Mouse (Mus musculus) forebrain, postnatal 0 days (tissue): ENCODE data around the gene Ankrd7. TPM values are rescaled to one million over a fixed set of nuclear protein-coding genes. Genes with fewer than 3 reads are reported as not detected.

Experiments used
- ATAC-seq: fragments of 200-750 bp; cut with Nextera tagmentation; 2 replicates; pipeline ENCODE4 v1.8.0; 2017; ENCODE audit warnings: mild to moderate bottlenecking, moderate library complexity
- DNase-seq: peaks from one replicate; pipeline ENCODE4 v3.0.0-alpha.2; 2015
- H3K27ac ChIP-seq: fragments of 300-500 bp; sonication (generic); 2 replicates; pipeline ENCODE4 v1.5.1; 2014; ENCODE audit warnings: low read depth, mild to moderate bottlenecking, antibody characterized with exemption, low read length, moderate library complexity, mixed read lengths
- H3K27me3 ChIP-seq: fragments of 300-500 bp; sonication (generic); 2 replicates; pipeline ENCODE4 v1.6.1; 2014; ENCODE audit warnings: mild to moderate bottlenecking, low read length, mixed read lengths; ENCODE audit not compliant: insufficient read depth
- H3K36me3 ChIP-seq: fragments of 300-500 bp; sonication (generic); 2 replicates; pipeline ENCODE4 v1.6.1; 2014; ENCODE audit warnings: mild to moderate bottlenecking, moderate library complexity; ENCODE audit not compliant: insufficient read depth
- H3K4me1 ChIP-seq: fragments of 300-500 bp; sonication (generic); 2 replicates; pipeline ENCODE4 v1.6.1; 2014; ENCODE audit warnings: antibody characterized with exemption; ENCODE audit not compliant: insufficient read depth
- H3K4me2 ChIP-seq: fragments of 300-500 bp; sonication (generic); 2 replicates; pipeline ENCODE4 v1.6.1; 2014; ENCODE audit warnings: low read depth, mild to moderate bottlenecking, moderate library complexity
- H3K4me3 ChIP-seq: fragments of 300-500 bp; sonication (generic); 2 replicates; pipeline ENCODE4 v1.5.1; 2014; ENCODE audit warnings: low read depth, low read length, mixed read lengths
- H3K9ac ChIP-seq: fragments of 300-500 bp; sonication (generic); 2 replicates; pipeline ENCODE4 v1.6.1; 2014; ENCODE audit warnings: mild to moderate bottlenecking
- H3K9me3 ChIP-seq: fragments of 300-500 bp; sonication (generic); 2 replicates; pipeline ENCODE4 v1.6.1; 2016; ENCODE audit warnings: low read length
- CTCF ChIP-seq: sonication (generic); IDR thresholded peaks from 2 replicates; pipeline ENCODE4 v1.5.1; 2016; ENCODE audit warnings: antibody characterized with exemption, control low read depth, low read depth
- WGBS: fragments of 180-500 bp; shearing (Covaris S2); extraction: QIAGEN DNeasy Blood & Tissue Kit; methylation state at CpG from one replicate; pipeline ENCODE4 v1.1.7; 2014; 5-methylcytosine and 5-hydroxymethylcytosine counted together
- polyA plus RNA-seq: library from polyadenylated mRNA; unstranded; fragments of >200 nt; fragmentation: Nextera tagmentation; extraction: Ambion mirVana; gene quantifications from 2 replicates; pipeline ENCODE4 v1.2.1, GENCODE M21; 2015
- total RNA-seq: library from RNA; depleted of rRNA; stranded (reverse); fragments of >200 nt; gene quantifications from 2 replicates; pipeline ENCODE4 v1.2.3, GENCODE M21; 2014

Gene Ankrd7
- total and polyA plus RNA-seq, 2 experiments from 2014 or later = 0.33 TPM; not detected in 1

DNA sequence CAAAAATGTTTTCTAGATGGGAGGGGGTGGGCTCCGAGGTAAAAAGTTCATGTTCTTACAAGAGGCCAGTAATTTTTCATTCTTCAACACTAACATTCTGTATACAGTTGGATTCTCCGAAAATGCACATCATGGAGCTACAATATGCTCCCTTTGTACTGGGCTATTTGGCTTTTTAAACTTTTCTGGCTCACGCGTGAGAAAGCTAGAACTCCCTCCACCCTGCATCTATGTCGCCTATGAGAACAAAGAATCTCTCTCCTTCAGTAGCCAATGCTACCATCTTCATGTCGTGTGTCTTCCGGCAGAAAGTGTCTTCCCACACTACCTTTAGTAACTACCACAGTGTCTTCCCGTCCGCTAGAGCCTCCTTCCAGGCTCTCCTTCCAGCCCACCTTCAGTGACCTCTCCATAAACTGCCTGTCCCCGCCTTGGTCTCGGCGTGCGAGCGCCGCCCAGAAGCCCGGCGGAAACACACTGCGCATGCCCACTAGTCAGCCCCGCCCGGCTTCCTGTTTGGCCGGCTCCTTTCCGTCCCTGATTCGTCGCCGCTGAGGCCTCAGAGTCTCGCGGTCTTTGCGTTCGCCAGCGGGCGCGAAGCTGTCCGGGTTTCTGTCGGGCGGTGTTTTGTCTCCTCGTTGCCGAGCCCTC is 17.9 kb upstream of the Ankrd7 start, which contains the start of gene Lsm8:
Lsm8 (plus strand) TSS at position 529 of the 651 bp plus-strand sequence.
- peak; percentile 99 for DNase-seq
- no peak for TF ChIP-seq CTCF
- Histone ChIP-seq H3K4me3 (peak within 1 kb of the TSS; percentile 87), H3K4me2 (peak within 1 kb of the TSS; percentile 60), H3K9ac (peak within 1 kb of the TSS; percentile 97), H3K9me3 (no peaks in the 10 kb centered on the region), H3K27ac (peak within 1 kb of the TSS; percentile 97), H3K27me3 (no peaks in the 10 kb centered on the region), H3K36me3 (peaks cover 4% of the 10 kb centered on the region; the same call in 1 of the 2 replicates), H3K4me1 (peaks cover 8% of the 10 kb centered on the region)
- 1% methylated on average over 37 of the region's 37 CpGs for WGBS
- peak; percentile 100 for ATAC-seq

GRCm38 (mm10) chr6:18848702-18849061 is 17.4 kb upstream of the Ankrd7 start:
- peak overlapping the region; percentile 97 for H3K27ac ChIP-seq
- 2% methylated on average over 27 of the region's 28 CpGs for WGBS

DNA sequence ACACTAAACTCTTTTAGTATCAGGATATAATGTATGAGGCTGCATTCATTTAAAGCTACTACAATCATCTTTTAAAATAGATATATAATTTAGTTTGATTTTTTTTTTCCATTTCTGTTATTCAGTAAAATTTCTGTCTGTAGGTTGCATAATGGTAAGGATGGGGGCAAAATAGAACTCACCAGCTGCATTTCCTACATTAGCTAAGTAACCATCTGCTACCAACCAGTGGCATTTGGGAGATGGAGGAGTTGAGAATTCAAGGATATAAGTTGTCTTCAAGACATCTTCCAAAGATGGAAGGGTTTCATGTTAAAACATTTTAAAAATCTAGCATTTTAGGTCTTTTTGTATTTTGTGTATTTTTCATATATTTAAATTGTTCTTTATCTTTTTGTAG is 10.8 kb upstream of the Ankrd7 start:
- Histone ChIP-seq H3K36me3 (peaks cover 22% of the 10 kb centered on the region), H3K9me3 (no peaks in the 10 kb centered on the region), H3K27ac (no peak overlapping the region), H3K27me3 (no peaks in the 10 kb centered on the region), H3K4me2 (no peak overlapping the region), H3K9ac (no peak overlapping the region), H3K4me1 (no peaks in the 10 kb centered on the region), H3K4me3 (no peak overlapping the region)
- ATAC-seq (no peak), DNase-seq (no peak)
- TF ChIP-seq CTCF = no peak

More at GRCm38 (mm10) chr6:18848702-18849061, 17.4 kb upstream of the Ankrd7 start:
- DNase-seq (no peak), ATAC-seq (peak; percentile 69; the same call in 1 of the 2 replicates)
- peaks cover 8% of the 10 kb centered on the region for H3K4me1 ChIP-seq
- peaks cover 5% of the 10 kb centered on the region; the same call in 1 of the 2 replicates for H3K36me3 ChIP-seq
- H3K27me3 ChIP-seq = no peaks in the 10 kb centered on the region
- H3K4me2 ChIP-seq = peak overlapping the region; percentile 60
- H3K9ac ChIP-seq = peak overlapping the region; percentile 97
- H3K4me3 ChIP-seq = peak overlapping the region; percentile 87
- no peak for TF ChIP-seq CTCF
- no peaks in the 10 kb centered on the region for H3K9me3 ChIP-seq

DNA sequence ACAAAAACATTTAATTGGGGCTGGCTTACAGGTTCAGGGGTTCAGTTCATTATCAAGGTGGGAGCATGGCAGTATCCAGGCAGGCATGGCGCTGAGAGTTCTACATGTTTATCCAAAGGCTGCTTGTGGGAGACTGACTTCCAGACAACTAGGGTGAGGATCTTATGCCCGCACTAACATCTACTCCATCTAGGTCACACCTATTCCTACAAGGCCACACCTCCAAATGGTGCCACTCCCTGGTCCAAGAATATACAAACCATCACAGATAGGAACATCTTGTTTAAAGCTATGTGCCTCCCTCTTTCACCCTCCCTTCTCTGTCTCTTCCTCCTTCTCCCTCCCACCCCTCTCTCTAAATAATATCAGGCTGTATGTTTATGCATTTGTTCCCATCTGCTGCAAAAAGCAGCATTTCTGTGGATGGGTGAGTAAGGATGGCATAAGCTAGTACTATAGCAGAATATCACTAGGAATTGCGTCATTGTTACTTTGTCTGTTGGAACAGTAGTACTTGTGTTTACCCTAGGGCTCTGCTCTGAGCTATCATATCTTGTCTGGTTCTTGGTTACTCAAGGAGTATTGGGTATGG is 9.5 kb upstream of the Ankrd7 start:
- 95% methylated on average over 3 of the region's 3 CpGs for WGBS
- peak; percentile 30; the same call in 1 of the 2 replicates for ATAC-seq
- TF ChIP-seq CTCF = no peak

DNA sequence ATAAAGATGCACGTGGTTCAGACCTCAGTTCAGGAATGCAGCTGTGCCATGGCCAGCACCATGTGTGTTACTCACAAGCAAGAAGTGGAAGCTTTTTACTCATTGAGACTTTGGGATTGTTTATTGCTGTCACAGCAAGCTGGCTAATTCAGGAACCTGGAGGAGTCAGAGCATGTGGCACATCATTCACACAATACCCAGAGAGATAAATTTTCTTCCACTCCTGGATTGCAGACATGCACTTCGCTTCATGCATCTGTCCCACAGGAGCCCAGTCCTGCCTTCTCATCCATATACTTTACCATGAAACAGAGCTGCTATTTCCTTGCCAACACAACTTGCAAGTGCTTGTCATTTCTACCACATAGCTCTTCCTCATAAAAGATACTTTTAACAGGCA is 22.9 kb downstream of the Ankrd7 start:
- Histone ChIP-seq H3K27me3 (no peaks in the 10 kb centered on the region), H3K4me3 (no peak overlapping the region), H3K9me3 (no peaks in the 10 kb centered on the region), H3K36me3 (no peaks in the 10 kb centered on the region), H3K4me1 (no peaks in the 10 kb centered on the region), H3K27ac (no peak overlapping the region), H3K9ac (no peak overlapping the region), H3K4me2 (no peak overlapping the region)
- TF ChIP-seq CTCF = no peak
- no peak for ATAC-seq
- DNase-seq = no peak
- WGBS = 82% methylated on average over 2 of the region's 2 CpGs

More for the DNA sequence above, 9.5 kb upstream of the Ankrd7 start:
- no peak overlapping the region for H3K4me3 ChIP-seq
- H3K36me3 ChIP-seq = peaks cover 22% of the 10 kb centered on the region
- DNase-seq = no peak
- no peak overlapping the region for H3K27ac ChIP-seq
- no peaks in the 10 kb centered on the region for H3K9me3 ChIP-seq
- no peak overlapping the region for H3K4me2 ChIP-seq
- no peaks in the 10 kb centered on the region for H3K4me1 ChIP-seq
- no peaks in the 10 kb centered on the region for H3K27me3 ChIP-seq
- H3K9ac ChIP-seq = no peak overlapping the region

DNA sequence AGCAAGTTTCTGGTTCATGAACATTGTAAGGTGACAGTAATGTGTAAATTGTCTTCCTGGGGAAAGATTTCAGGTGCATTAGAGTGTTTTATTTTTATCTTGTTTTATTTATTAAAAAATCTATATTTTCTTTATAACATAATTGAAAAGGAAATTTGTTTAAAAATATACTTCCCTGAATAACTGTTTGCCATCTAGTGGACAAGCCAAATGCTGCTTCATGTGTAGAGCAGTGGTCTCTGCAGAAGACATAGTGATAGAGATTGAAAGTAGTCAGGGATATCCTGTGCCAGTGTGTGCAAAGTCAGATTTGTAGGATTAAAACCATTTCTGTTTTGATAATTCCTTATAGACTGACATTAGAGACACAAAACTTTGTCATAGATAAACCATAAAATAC is 28.0 kb downstream of the Ankrd7 start:
- H3K4me2 ChIP-seq = no peak overlapping the region
- H3K4me1 ChIP-seq = no peaks in the 10 kb centered on the region
- DNase-seq (no peak), ATAC-seq (no peak)
- H3K27me3 ChIP-seq = no peaks in the 10 kb centered on the region
- H3K4me3 ChIP-seq = no peak overlapping the region
- TF ChIP-seq CTCF = peak; percentile 18; the same call in 1 of the 2 replicates
- no peak overlapping the region for H3K27ac ChIP-seq
- H3K9ac ChIP-seq = no peak overlapping the region
- H3K9me3 ChIP-seq = no peaks in the 10 kb centered on the region
- H3K36me3 ChIP-seq = no peaks in the 10 kb centered on the region

GRCm38 (mm10) chr6:18907173-18907572 is 41.1 kb downstream of the Ankrd7 start:
- Histone ChIP-seq H3K9me3 (no peaks in the 10 kb centered on the region), H3K27ac (no peak overlapping the region), H3K36me3 (no peaks in the 10 kb centered on the region), H3K4me1 (no peaks in the 10 kb centered on the region), H3K4me3 (no peak overlapping the region), H3K4me2 (no peak overlapping the region), H3K9ac (no peak overlapping the region), H3K27me3 (no peaks in the 10 kb centered on the region)
- ATAC-seq = no peak; the same call in 1 of the 2 replicates
- WGBS = 90% methylated on average over 2 of the region's 2 CpGs
- DNase-seq = peak; percentile 44
- TF ChIP-seq CTCF = peak; percentile 55
